Mouse (Mus musculus) olfactory bulb, adult 2 months (tissue): ENCODE measurements around the gene Dpp4.

Experiments used
- CTCF ChIP-seq: fragments of 200-500 bp; IDR thresholded peaks from 2 replicates; pipeline ENCODE4 v1.5.1; 2012; ENCODE audit warnings: low read depth, mild to moderate bottlenecking, low read length, moderate library complexity; ENCODE audit not compliant: insufficient read depth
- POLR2A ChIP-seq: fragments of 200-500 bp; IDR thresholded peaks from 2 replicates; pipeline ENCODE4 v1.6.1; 2012; ENCODE audit warnings: mild to moderate bottlenecking, low read depth, low read length, moderate library complexity; ENCODE audit not compliant: insufficient read depth

DNA sequence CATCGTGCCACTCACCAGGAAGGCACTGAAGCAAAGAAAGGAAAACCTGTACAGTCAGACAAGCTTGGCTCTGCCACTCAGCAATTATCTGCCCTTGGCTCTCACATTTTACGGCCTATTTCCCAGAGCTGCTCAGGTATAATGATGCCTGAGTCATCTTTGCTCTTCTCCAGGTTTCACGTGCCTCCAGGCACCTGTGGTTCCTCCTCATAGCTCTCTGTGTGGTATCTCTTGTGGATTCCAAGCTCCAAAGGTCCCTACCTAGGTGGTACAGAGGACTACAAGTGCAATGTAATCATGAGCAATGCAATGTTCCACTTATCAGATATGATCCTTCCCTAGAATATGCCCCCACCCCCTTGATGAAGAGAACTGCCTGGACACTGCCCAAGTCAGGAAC is 8.0 kb upstream of the Dpp4 start:
- TF ChIP-seq CTCF (no peak), POLR2A (no peak)
